Mouse (Mus musculus) liver, embryonic 13.5 days (tissue): Measurements from ENCODE around the gene Angptl2. TPM values are rescaled to one million over a fixed set of nuclear protein-coding genes. Genes with fewer than 3 reads are reported as not detected.

ENCODE experiments used
- ATAC-seq: fragments of 200-750 bp; cut with Nextera tagmentation; 2 replicates; pipeline ENCODE4 v1.8.0; 2017; ENCODE audit warnings: low read depth, mild to moderate bottlenecking, moderate number of reproducible peaks, moderate library complexity
- DNase-seq: peaks from one replicate; pipeline ENCODE4 v3.0.0; 2022
- H3K27ac ChIP-seq: fragments of 300-500 bp; sonication (generic); 2 replicates; pipeline ENCODE4 v1.5.1; 2015; ENCODE audit warnings: moderate library complexity, mild to moderate bottlenecking, inconsistent platforms
- H3K27me3 ChIP-seq: fragments of 300-500 bp; sonication (generic); 2 replicates; pipeline ENCODE4 v1.6.1; 2015; ENCODE audit warnings: mild to moderate bottlenecking, inconsistent platforms
- H3K36me3 ChIP-seq: fragments of 300-500 bp; sonication (generic); 2 replicates; pipeline ENCODE4 v1.6.1; 2015; ENCODE audit warnings: mild to moderate bottlenecking, inconsistent platforms
- H3K4me1 ChIP-seq: fragments of 300-500 bp; sonication (generic); replicated peaks from 2 replicates; pipeline ENCODE4 v1.6.1; 2015; ENCODE audit warnings: inconsistent platforms
- H3K4me2 ChIP-seq: fragments of 300-500 bp; sonication (generic); 2 replicates; pipeline ENCODE4 v1.6.1; 2015; ENCODE audit warnings: inconsistent platforms, mild to moderate bottlenecking, moderate library complexity
- H3K4me3 ChIP-seq: fragments of 300-500 bp; sonication (generic); replicated peaks from 2 replicates; pipeline ENCODE4 v1.5.1; 2015; ENCODE audit warnings: mild to moderate bottlenecking, inconsistent platforms
- H3K9ac ChIP-seq: fragments of 300-500 bp; sonication (generic); 2 replicates; pipeline ENCODE4 v1.6.1; 2015; ENCODE audit warnings: mild to moderate bottlenecking, inconsistent platforms
- H3K9me3 ChIP-seq: fragments of 300-500 bp; sonication (generic); replicated peaks from 2 replicates; pipeline ENCODE4 v1.6.1; 2016; ENCODE audit warnings: inconsistent platforms
- WGBS: fragments of 180-500 bp; shearing (Covaris S2); methylation state at CpG from one replicate; pipeline ENCODE4 v1.1.7; 2015; ENCODE audit not compliant: insufficient replicate concordance; 5-methylcytosine and 5-hydroxymethylcytosine counted together
- polyA plus RNA-seq: library from polyadenylated mRNA; unstranded; fragments of >200 nt; fragmentation: Nextera tagmentation; extraction: Ambion mirVana; gene quantifications from 2 replicates; pipeline ENCODE4 v1.2.1, GENCODE M21; 2015

Gene Angptl2
- polyA plus RNA-seq, 1 experiment from 2014 or later, result 2.6 TPM

DNA sequence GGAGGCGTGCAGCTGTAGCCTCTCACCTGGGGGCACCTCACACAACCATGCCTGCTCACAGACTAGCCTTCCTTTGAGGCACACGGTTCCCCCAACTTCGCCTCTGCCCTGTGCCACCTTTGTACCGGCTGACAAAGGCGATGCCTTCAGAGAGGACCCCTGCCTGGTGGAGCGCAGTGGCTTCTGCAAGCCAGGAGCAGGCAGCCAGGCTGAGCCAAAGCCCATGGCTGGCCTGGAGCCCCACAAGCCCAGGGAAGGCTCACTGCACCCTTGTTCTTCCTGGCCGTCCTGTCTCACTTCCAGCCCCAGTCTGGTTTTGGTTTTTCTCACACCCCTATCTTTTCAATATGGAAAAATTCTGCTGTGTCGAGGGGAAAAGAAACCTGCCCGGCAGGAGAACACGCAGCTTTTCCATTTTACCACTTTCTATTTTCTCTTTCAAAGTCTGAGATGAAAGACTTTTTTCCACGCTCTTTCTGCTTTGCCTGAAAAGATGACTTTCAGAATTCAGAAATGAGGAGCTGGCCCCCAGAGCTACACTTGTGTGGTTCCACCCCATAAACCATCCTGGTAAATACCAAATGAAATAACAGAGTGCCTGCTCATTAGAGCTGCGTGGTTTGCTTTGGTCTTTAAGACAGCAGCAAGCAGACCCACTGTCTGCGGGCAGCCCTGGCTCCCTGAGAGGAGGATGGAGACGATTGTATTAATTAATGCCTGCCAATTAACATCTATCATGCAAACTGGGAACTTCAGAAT is 36.5 kb upstream of the Angptl2 start:
- Histone ChIP-seq H3K4me3 (no peak overlapping the region), H3K9ac (no peak overlapping the region), H3K9me3 (no peaks in the 10 kb centered on the region), H3K4me1 (peaks cover 13% of the 10 kb centered on the region), H3K36me3 (no peaks in the 10 kb centered on the region), H3K4me2 (no peak overlapping the region), H3K27ac (no peak overlapping the region), H3K27me3 (no peaks in the 10 kb centered on the region)
- DNase-seq, result no peak
- WGBS, result 73% methylated on average over 14 of the region's 14 CpGs
- no peak for ATAC-seq

DNA sequence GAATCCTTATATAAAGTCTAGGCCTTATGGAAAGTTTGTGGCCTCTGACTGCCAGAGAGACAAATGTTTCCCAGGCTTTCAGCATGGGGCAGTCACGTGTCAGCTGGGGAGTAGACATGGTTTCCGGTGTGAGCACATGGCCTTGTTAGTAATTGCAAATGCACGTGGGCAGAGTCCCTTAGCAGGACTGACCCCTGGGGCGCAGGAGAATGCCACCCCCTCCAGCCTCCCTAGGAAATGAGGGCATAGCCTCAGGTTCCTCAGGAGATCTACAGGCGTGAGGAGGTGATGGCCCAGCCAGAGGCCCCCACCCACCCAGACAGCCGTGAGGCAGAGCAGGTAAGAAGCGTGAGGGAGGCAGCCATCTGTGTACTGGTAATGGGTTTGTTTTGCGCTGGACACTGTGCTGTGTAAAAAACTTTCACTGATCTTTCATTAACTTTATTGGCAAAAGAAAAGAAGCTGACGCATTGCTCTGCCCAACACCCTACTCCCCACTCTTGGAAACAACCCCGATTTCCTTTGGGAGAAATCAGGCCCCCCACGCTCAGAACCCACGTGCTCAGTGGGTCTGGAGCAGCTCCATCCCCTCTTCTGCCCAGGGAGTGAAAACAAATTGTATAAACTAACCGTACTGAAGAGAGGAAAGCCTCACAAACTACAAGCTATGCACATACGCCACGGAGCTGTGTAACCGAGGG is 35.8 kb upstream of the Angptl2 start:
- H3K4me3 ChIP-seq, result no peak overlapping the region
- H3K9ac ChIP-seq, result no peak overlapping the region
- DNase-seq (no peak), ATAC-seq (no peak)
- H3K27ac ChIP-seq, result no peak overlapping the region
- H3K4me1 ChIP-seq, result peaks cover 13% of the 10 kb centered on the region
- H3K4me2 ChIP-seq, result no peak overlapping the region
- H3K36me3 ChIP-seq, result no peaks in the 10 kb centered on the region
- H3K27me3 ChIP-seq, result no peaks in the 10 kb centered on the region
- WGBS, result 71% methylated on average over 16 of the region's 16 CpGs
- no peaks in the 10 kb centered on the region for H3K9me3 ChIP-seq

GRCm38 (mm10) chr2:33183321-33183720 is 32.5 kb upstream of the Angptl2 start:
- Histone ChIP-seq H3K27ac (no peak overlapping the region), H3K27me3 (no peaks in the 10 kb centered on the region), H3K9me3 (no peaks in the 10 kb centered on the region), H3K4me2 (no peak overlapping the region), H3K4me3 (no peak overlapping the region), H3K36me3 (no peaks in the 10 kb centered on the region), H3K9ac (no peak overlapping the region), H3K4me1 (peaks cover 2% of the 10 kb centered on the region)
- ATAC-seq, result no peak
- WGBS, result 81% methylated on average over 7 of the region's 7 CpGs
- DNase-seq, result no peak

DNA sequence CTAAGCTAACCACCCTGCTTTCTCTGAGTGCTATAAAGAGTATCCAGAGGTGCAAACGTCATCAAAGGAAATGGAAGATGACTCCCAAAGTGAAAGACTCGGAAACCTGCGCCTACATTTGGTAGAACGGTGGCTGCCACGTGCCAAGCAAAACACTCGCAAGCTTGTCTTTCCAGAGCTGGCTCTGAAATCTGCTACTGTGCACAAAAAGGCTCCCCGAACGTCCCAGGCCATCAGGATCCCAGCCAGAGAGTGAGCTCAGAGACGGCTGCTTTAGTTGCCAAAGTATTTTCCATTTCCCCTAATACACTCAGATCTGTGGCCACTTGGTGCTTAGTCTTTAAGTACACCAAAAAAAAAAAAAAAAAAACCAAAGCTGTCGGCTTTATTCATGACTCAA is 31.2 kb upstream of the Angptl2 start:
- H3K4me2 ChIP-seq, result no peak overlapping the region
- H3K4me1 ChIP-seq, result no peaks in the 10 kb centered on the region
- no peak overlapping the region for H3K4me3 ChIP-seq
- no peaks in the 10 kb centered on the region for H3K36me3 ChIP-seq
- DNase-seq (no peak), ATAC-seq (no peak)
- no peaks in the 10 kb centered on the region for H3K9me3 ChIP-seq
- H3K9ac ChIP-seq, result no peak overlapping the region
- 75% methylated on average over 10 of the region's 10 CpGs for WGBS
- no peaks in the 10 kb centered on the region for H3K27me3 ChIP-seq
- H3K27ac ChIP-seq, result no peak overlapping the region

DNA sequence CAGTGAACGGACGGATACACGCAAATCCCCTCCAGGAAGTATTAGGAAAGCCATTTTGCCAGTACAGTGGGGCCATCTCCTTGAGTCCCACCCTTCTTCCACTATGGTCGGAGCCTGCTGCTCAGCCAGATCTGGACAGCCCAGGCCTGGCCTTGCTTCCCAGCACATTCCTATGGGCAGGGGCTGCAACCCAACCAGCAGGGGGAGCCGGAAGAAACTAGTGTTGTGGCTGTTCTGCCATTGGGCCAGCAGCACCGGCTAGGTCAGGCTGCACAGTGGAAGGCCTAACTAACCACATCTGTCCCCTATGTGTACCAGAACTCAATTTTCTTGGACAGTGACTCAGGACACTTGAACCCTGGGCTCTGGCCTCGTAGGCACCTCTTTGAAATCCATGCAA is 30.6 kb upstream of the Angptl2 start:
- Histone ChIP-seq H3K27me3 (no peaks in the 10 kb centered on the region), H3K36me3 (no peaks in the 10 kb centered on the region), H3K9me3 (no peaks in the 10 kb centered on the region), H3K9ac (no peak overlapping the region), H3K27ac (no peak overlapping the region), H3K4me3 (no peak overlapping the region), H3K4me1 (no peaks in the 10 kb centered on the region), H3K4me2 (no peak overlapping the region)
- WGBS, result 62% methylated on average over 7 of the region's 7 CpGs
- ATAC-seq, result no peak
- peak; percentile 6 for DNase-seq

DNA sequence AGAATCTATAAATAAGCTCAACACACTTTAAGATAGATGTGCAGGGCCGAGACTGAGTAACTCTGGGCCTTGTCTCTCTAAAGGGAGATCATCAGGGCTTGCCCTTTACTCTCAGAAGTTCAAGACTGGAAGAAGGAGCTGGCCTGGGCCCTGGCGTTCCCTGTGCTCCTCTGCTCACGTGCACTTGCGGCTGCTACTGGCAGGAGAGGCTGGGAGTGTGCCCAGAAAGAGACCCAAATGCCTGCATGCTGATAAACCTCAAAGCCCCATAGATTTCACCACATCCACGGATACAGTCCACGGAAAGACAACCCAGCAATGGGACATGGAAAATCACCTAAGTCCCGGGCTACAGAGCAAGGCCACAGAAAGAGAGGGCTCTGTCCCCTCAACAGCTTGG is 29.4 kb upstream of the Angptl2 start:
- DNase-seq, result no peak
- Histone ChIP-seq H3K27ac (no peak overlapping the region), H3K4me2 (no peak overlapping the region), H3K9me3 (no peaks in the 10 kb centered on the region), H3K4me3 (no peak overlapping the region), H3K4me1 (no peaks in the 10 kb centered on the region), H3K36me3 (no peaks in the 10 kb centered on the region), H3K9ac (no peak overlapping the region), H3K27me3 (no peaks in the 10 kb centered on the region)
- ATAC-seq, result no peak
- 60% methylated on average over 7 of the region's 7 CpGs for WGBS

DNA sequence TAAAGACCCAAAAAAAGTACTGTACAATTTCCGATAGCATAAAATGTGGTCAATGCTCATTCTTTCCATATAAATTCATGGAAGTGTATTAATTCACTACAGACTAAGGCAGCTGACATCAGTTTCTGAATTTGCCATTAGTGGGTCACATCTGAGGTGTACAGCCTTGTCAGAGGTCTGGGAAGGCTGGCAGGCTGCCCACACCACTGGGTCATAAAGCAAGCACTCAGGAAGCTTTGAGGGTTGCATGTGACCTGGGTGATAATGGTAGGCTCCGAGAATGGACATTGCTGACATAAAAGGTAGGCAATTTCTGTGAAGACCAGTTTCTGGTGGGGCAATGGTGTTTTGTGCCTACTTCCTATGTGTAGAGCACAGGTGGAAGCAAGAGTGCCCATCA is 28.0 kb upstream of the Angptl2 start:
- no peaks in the 10 kb centered on the region for H3K27me3 ChIP-seq
- H3K36me3 ChIP-seq, result no peaks in the 10 kb centered on the region
- no peak overlapping the region for H3K4me2 ChIP-seq
- H3K4me1 ChIP-seq, result no peaks in the 10 kb centered on the region
- ATAC-seq (no peak), DNase-seq (no peak)
- H3K9ac ChIP-seq, result no peak overlapping the region
- 62% methylated on average over 2 of the region's 2 CpGs for WGBS
- H3K4me3 ChIP-seq, result no peak overlapping the region
- H3K27ac ChIP-seq, result no peak overlapping the region
- no peaks in the 10 kb centered on the region for H3K9me3 ChIP-seq

DNA sequence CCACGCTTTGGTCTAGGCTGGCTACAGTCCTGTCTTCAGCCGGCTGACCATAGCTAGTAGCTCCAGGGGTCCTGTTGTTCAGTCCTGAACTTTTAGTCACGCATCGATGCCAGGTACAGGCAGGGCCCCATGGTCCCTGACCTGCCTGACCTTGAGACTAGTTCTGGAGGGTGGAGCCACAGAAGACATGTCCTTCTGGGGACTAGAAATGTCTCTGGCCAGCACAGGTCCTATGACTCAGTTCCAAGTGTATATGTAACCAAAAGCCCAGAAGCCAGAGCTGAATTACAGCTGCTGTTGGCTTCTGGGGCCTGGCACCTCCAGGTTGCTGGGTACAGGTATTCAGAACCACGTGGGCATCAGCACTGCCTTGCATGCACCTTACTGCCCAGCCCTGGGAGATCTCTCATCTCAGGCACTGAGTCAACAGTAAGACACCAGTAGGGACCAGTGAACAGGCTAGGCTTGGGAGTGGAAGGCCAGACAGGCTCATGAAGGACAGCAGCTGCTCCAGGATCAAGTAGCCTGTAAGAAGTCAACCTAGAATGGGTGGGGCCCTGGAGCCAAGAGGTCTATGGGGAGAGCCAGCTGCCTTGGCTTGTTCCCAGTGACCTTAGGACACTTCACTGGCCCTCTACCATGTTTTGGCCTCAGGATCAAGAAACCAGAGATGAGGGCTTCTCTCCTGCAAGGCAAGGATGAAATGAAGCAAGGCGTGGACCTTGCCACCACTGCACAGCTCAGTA is 26.8 kb upstream of the Angptl2 start:
- H3K27me3 ChIP-seq, result no peaks in the 10 kb centered on the region
- H3K9me3 ChIP-seq, result no peaks in the 10 kb centered on the region
- ATAC-seq (no peak), DNase-seq (no peak)
- no peak overlapping the region for H3K4me3 ChIP-seq
- H3K27ac ChIP-seq, result no peak overlapping the region
- no peaks in the 10 kb centered on the region for H3K36me3 ChIP-seq
- H3K4me2 ChIP-seq, result no peak overlapping the region
- WGBS, result 62% methylated on average over 6 of the region's 6 CpGs
- H3K9ac ChIP-seq, result no peak overlapping the region
- no peaks in the 10 kb centered on the region for H3K4me1 ChIP-seq

- no peak overlapping the region for H3K4me2 ChIP-seq
- no peaks in the 10 kb centered on the region for H3K27me3 ChIP-seq
- H3K36me3 ChIP-seq, result no peaks in the 10 kb centered on the region
- H3K4me1 ChIP-seq, result no peaks in the 10 kb centered on the region
- ATAC-seq (no peak), DNase-seq (no peak)
- 72% methylated on average over 3 of the region's 3 CpGs for WGBS
- no peaks in the 10 kb centered on the region for H3K9me3 ChIP-seq
- H3K27ac ChIP-seq, result no peak overlapping the region
- H3K9ac ChIP-seq, result no peak overlapping the region
- H3K4me3 ChIP-seq, result no peak overlapping the region
Observed at GRCm38 (mm10) chr2:33189976-33190375, 25.9 kb upstream of the Angptl2 start.

- H3K27ac ChIP-seq, result no peak overlapping the region
- H3K4me2 ChIP-seq, result no peak overlapping the region
- peaks cover 19% of the 10 kb centered on the region for H3K4me1 ChIP-seq
- no peak for ATAC-seq
- 55% methylated on average over 14 of the region's 14 CpGs for WGBS
- H3K4me3 ChIP-seq, result no peak overlapping the region
- DNase-seq, result no peak
- H3K9ac ChIP-seq, result no peak overlapping the region
- no peaks in the 10 kb centered on the region for H3K36me3 ChIP-seq
- H3K9me3 ChIP-seq, result no peaks in the 10 kb centered on the region
- no peaks in the 10 kb centered on the region for H3K27me3 ChIP-seq
Observed at GRCm38 (mm10) chr2:33200368-33201068, 15.4 kb upstream of the Angptl2 start.

GRCm38 (mm10) chr2:33203284-33203683 is 12.6 kb upstream of the Angptl2 start:
- Histone ChIP-seq H3K9me3 (no peaks in the 10 kb centered on the region), H3K9ac (no peak overlapping the region), H3K4me1 (peaks cover 19% of the 10 kb centered on the region), H3K27ac (no peak overlapping the region), H3K4me3 (no peak overlapping the region), H3K36me3 (no peaks in the 10 kb centered on the region), H3K4me2 (no peak overlapping the region), H3K27me3 (no peaks in the 10 kb centered on the region)
- ATAC-seq (no peak), DNase-seq (no peak)
- WGBS, result 36% methylated on average over 6 of the region's 6 CpGs
